Mouse (Mus musculus): ENCODE data around the gene Glod4. TPM values are rescaled to one million over a fixed set of nuclear protein-coding genes. Genes with fewer than 3 reads are reported as not detected.

Glod4 gene
- 118 and 125 TPM in 2 replicates for polyA plus RNA-seq (2015; fragmentation: Nextera tagmentation; extraction: Ambion mirVana)

DNA sequence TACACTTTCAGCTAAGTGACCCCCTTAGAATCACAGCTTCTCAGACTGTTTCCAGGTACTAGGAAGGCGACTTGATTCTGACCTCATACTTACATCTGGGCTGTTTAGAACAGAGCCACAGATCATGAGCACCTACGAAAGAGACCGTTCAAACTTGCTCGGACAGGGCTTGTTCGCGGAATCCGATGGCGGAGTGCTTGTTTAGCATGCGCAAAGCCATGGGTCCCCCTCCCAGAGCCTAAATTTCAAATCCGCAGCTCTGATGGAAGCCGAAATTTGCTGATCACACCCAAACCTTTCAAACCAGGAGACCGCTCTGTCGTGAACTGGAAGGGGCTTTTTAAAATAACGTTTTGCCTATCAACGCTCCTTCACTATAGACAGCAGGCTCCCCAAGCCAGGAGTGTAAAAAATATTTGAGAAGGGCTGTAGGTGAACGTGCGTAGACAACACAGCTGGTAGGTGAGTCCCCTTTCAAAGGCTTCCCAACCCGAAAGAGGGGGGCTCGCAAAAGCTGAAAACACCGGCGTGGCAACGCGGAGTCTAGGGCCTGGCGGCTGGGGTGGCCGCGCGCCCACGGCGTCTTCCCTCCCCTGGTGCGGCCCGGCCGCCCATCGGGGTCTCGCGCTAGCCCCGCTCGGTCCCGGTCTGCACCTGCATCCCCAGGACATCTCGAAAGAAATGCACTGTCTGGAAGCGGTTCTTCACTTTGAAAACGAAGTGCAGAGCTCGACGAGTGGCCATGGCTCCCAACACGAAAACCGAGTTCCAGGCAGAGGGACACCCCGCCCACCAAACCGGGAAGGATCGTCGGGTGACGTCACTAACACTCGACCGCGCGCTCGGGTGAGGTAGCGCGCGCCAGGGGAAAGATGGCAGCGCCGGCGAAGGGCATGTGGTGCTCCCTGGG is at the start of gene Glod4, which contains the start of gene Mrm3:
TSS of gene Glod4 (minus strand) at position 825 of the 910 bp plus-strand sequence.
TSS of gene Mrm3 (plus strand) at position 815 of the 910 bp plus-strand sequence.
- Histone ChIP-seq H3K9me3 (ENCODE audit: control insufficient read depth, low read length) (no peaks in the 10 kb centered on the region), H3K4me1 (ENCODE audit: control insufficient read depth, insufficient read depth, low read depth, low read length) (peaks cover 24% of the 10 kb centered on the region), H3K9ac (ENCODE audit: low read depth, low read length) (peak within 1 kb of the TSS; percentile 93), H3K4me3 (ENCODE audit: low read length) (peak within 1 kb of the TSS; percentile 51), H3K36me3 (ENCODE audit: control insufficient read depth, insufficient read depth, low read length) (peaks cover 3% of the 10 kb centered on the region; the same call in 1 of the 2 replicates), H3K27me3 (replicated peaks; ENCODE audit: control insufficient read depth, insufficient read depth, low read length) (no peaks in the 10 kb centered on the region), H3K27ac (ENCODE audit: low read depth, low read length) (peak within 1 kb of the TSS; percentile 90), H3K4me2 (ENCODE audit: low read length) (peak within 1 kb of the TSS; percentile 96)
- under 1% methylated on average over 57 of the region's 61 CpGs for WGBS
- peak; percentile 93 for ATAC-seq

DNA sequence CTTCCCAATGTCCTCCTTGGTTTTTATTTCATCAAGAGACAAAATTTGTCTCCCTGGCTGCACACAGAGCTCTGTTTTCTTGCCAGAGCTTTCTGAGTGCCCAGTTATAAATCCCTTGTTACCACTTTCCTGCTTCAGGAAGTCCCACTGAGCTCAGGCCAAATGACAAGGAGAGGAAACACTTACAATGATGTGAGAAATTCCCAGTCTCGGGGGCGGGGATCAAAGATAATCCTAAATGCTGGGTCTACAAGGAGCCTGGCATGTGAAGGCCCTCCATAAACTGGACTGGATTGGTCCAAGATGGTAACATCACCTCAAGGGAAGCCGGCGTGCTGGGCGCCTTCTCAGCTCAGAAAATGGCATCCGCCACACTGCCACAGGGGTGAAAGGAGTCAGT is 49.3 kb upstream of the Glod4 start:
- no peaks in the 10 kb centered on the region for H3K9me3 ChIP-seq (ENCODE audit: control insufficient read depth, low read length)
- ATAC-seq, result no peak
- H3K9ac ChIP-seq (ENCODE audit: low read depth, low read length), result no peak overlapping the region
- no peaks in the 10 kb centered on the region for H3K36me3 ChIP-seq (ENCODE audit: control insufficient read depth, insufficient read depth, low read length)
- WGBS, result 58% methylated on average over 6 of the region's 6 CpGs
- no peak overlapping the region for H3K4me2 ChIP-seq (ENCODE audit: low read length)
- H3K4me3 ChIP-seq (ENCODE audit: low read length), result no peak overlapping the region
- peaks cover 42% of the 10 kb centered on the region for H3K4me1 ChIP-seq (ENCODE audit: control insufficient read depth, insufficient read depth, low read depth, low read length)
- no peak overlapping the region; the same call in 1 of the 2 replicates for H3K27ac ChIP-seq (ENCODE audit: low read depth, low read length)
- H3K27me3 ChIP-seq (replicated peaks; ENCODE audit: control insufficient read depth, insufficient read depth, low read length), result no peaks in the 10 kb centered on the region

DNA sequence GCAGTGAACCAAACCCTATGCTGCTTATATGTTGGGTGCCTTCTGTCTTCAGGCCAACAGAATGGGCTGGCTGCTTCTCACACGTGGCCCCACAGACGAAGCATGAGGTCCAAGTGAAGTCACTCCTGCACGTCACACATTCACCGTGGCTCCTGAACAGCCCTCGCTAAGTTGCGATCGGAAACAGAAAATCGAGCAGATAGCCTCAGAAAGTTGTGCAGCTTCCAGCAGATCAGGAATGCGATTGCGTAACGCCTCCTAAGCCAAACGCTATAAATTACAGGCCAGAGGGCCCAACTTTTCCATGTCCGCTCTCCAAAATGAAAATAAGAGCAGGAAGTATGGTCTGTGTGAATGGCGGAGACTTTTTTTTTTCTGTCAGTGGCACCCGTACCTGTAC is 48.9 kb upstream of the Glod4 start:
- Histone ChIP-seq H3K9me3 (ENCODE audit: control insufficient read depth, low read length) (no peaks in the 10 kb centered on the region), H3K4me3 (ENCODE audit: low read length) (no peak overlapping the region), H3K9ac (ENCODE audit: low read depth, low read length) (no peak overlapping the region), H3K4me1 (ENCODE audit: control insufficient read depth, insufficient read depth, low read depth, low read length) (peaks cover 43% of the 10 kb centered on the region), H3K36me3 (ENCODE audit: control insufficient read depth, insufficient read depth, low read length) (no peaks in the 10 kb centered on the region), H3K27ac (ENCODE audit: low read depth, low read length) (no peak overlapping the region; the same call in 1 of the 2 replicates), H3K4me2 (ENCODE audit: low read length) (no peak overlapping the region), H3K27me3 (replicated peaks; ENCODE audit: control insufficient read depth, insufficient read depth, low read length) (no peaks in the 10 kb centered on the region)
- 81% methylated on average over 15 of the region's 15 CpGs for WGBS
- ATAC-seq, result no peak

DNA sequence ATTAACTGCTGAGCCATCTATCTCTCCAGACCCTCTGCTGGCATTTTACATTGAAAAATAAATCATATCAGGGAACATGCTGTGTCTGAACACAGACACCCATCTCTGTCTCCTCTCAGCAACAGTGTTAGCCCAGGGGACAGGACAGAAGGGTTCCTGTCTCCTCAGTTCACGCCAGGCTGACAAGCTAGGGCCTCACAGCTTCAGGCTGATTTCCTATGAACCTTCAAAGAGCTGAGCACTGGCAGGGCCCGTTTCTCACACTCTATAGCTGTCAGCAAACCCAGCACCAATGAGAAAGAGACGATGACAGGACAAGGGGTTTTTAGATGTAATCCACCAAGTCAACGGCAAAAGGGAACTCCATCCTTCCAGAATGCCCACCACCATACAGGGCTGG is 48.4 kb upstream of the Glod4 start:
- H3K9ac ChIP-seq (ENCODE audit: low read depth, low read length), result no peak overlapping the region
- H3K4me1 ChIP-seq (ENCODE audit: control insufficient read depth, insufficient read depth, low read depth, low read length), result peaks cover 42% of the 10 kb centered on the region
- no peaks in the 10 kb centered on the region for H3K27me3 ChIP-seq (replicated peaks; ENCODE audit: control insufficient read depth, insufficient read depth, low read length)
- no peak overlapping the region for H3K4me2 ChIP-seq (ENCODE audit: low read length)
- ATAC-seq, result no peak
- 85% methylated on average over 4 of the region's 4 CpGs for WGBS
- H3K27ac ChIP-seq (ENCODE audit: low read depth, low read length), result no peak overlapping the region
- no peaks in the 10 kb centered on the region for H3K36me3 ChIP-seq (ENCODE audit: control insufficient read depth, insufficient read depth, low read length)
- H3K9me3 ChIP-seq (ENCODE audit: control insufficient read depth, low read length), result no peaks in the 10 kb centered on the region
- no peak overlapping the region for H3K4me3 ChIP-seq (ENCODE audit: low read length)

DNA sequence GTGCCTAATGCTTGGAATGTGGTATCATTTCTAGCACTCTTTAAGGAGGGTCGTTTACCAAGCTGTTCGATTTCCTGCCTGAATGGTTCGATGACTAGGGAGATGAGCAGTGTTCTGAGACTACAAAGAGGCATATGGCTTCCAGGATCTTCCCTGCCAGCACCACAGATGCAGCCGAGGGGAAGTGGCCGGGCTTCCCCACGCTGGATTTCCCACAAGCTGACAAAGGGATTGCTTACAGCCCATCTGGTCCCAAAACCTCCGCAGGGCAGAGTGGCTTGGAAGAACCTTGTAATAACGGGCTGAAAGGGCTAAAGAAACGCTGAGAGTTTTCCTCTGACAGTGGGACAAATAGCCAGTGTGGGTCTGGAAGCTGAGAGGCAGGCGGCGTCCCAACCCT is 46.8 kb upstream of the Glod4 start:
- peak; percentile 79 for ATAC-seq
- peak overlapping the region; percentile 13; the same call in 1 of the 2 replicates for H3K4me2 ChIP-seq (ENCODE audit: low read length)
- H3K36me3 ChIP-seq (ENCODE audit: control insufficient read depth, insufficient read depth, low read length), result no peaks in the 10 kb centered on the region
- peaks cover 38% of the 10 kb centered on the region for H3K4me1 ChIP-seq (ENCODE audit: control insufficient read depth, insufficient read depth, low read depth, low read length)
- 11% methylated on average over 11 of the region's 11 CpGs for WGBS
- H3K9me3 ChIP-seq (ENCODE audit: control insufficient read depth, low read length), result no peaks in the 10 kb centered on the region
- H3K27me3 ChIP-seq (replicated peaks; ENCODE audit: control insufficient read depth, insufficient read depth, low read length), result no peaks in the 10 kb centered on the region
- peak overlapping the region; percentile 45; the same call in 1 of the 2 replicates for H3K9ac ChIP-seq (ENCODE audit: low read depth, low read length)
- no peak overlapping the region for H3K4me3 ChIP-seq (ENCODE audit: low read length)
- H3K27ac ChIP-seq (ENCODE audit: low read depth, low read length), result peak overlapping the region; percentile 70

DNA sequence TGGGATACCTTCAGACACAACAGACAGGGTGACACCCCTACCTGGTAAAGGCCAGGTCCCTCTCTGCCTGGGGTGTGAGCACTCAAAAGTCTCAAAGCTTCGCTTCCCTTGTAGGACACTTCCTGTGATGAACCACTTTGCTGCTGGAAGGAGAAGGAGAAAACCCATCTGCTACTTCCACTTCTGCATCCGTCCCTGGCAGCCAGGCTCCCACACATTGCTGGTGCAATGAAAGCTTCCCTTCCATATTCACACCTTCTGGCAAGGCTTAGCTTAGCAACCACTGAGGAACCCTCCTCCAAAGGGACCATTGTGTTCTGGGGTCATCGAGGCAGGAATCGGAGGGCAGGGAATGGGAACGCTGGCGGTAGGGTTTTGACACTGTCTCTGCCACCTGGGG is 45.1 kb upstream of the Glod4 start:
- Histone ChIP-seq H3K36me3 (ENCODE audit: control insufficient read depth, insufficient read depth, low read length) (no peaks in the 10 kb centered on the region), H3K4me3 (ENCODE audit: low read length) (no peak overlapping the region), H3K4me2 (ENCODE audit: low read length) (no peak overlapping the region), H3K9ac (ENCODE audit: low read depth, low read length) (no peak overlapping the region), H3K27ac (ENCODE audit: low read depth, low read length) (no peak overlapping the region), H3K27me3 (replicated peaks; ENCODE audit: control insufficient read depth, insufficient read depth, low read length) (no peaks in the 10 kb centered on the region), H3K4me1 (ENCODE audit: control insufficient read depth, insufficient read depth, low read depth, low read length) (peaks cover 30% of the 10 kb centered on the region), H3K9me3 (ENCODE audit: control insufficient read depth, low read length) (no peaks in the 10 kb centered on the region)
- 69% methylated on average over 6 of the region's 6 CpGs for WGBS
- no peak for ATAC-seq

DNA sequence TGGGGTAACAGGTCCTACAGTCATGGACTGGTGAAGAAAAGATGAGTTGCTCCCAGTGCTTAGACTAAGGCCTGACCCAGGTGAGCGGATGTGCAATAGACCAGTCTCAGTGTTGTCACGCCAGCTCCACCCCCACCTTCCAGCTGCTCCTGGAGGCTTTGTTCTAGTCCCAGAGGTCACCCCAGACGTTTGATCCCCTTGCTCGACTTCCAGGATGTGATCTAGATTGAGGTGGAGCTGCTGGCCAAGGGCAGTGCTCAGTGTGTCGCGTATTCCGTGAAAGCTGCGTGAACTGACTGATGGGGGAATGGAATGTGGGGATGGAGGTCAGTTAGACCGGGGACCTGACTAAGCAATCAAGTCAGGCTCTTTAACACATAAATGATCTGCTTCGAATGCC is 43.8 kb upstream of the Glod4 start:
- H3K4me1 ChIP-seq (ENCODE audit: control insufficient read depth, insufficient read depth, low read depth, low read length), result peaks cover 24% of the 10 kb centered on the region
- WGBS, result 42% methylated on average over 10 of the region's 10 CpGs

DNA sequence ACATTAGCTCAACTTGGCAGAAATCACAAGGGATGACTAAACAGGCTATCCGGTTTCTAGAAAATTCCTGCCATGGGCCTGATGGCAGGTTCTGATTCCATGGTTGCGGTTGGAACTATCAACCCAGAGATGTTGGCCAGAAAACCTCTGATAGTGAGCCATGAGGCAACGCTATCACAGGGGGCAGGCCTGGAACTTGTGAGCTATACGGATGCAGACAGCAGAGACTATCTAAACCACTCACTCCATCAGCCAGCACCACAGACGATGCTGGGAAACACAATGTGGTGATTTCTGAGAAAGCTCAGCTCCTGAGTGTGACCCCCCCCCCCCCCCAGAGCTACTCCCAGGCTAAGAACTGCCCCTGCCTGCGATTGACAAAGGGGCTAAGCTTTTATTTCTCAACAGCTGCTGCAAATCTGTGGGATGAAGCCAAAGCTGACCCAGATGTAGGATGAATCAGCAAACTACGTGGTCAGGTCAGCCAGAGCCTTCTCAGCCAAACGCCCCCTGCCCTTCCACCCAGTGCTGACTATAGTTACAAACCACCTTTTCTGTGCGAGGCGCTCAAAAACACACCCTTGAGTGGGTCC is 43.1 kb upstream of the Glod4 start:
- H3K27ac ChIP-seq (ENCODE audit: low read depth, low read length), result no peak overlapping the region
- WGBS, result 62% methylated on average over 10 of the region's 10 CpGs
- ATAC-seq, result no peak
- H3K27me3 ChIP-seq (replicated peaks; ENCODE audit: control insufficient read depth, insufficient read depth, low read length), result no peaks in the 10 kb centered on the region
- H3K9ac ChIP-seq (ENCODE audit: low read depth, low read length), result no peak overlapping the region
- H3K4me1 ChIP-seq (ENCODE audit: control insufficient read depth, insufficient read depth, low read depth, low read length), result peaks cover 24% of the 10 kb centered on the region
- H3K4me2 ChIP-seq (ENCODE audit: low read length), result no peak overlapping the region
- H3K36me3 ChIP-seq (ENCODE audit: control insufficient read depth, insufficient read depth, low read length), result no peaks in the 10 kb centered on the region
- no peak overlapping the region for H3K4me3 ChIP-seq (ENCODE audit: low read length)
- no peaks in the 10 kb centered on the region for H3K9me3 ChIP-seq (ENCODE audit: control insufficient read depth, low read length)

More for the DNA sequence above, 43.8 kb upstream of the Glod4 start:
- no peak overlapping the region for H3K4me2 ChIP-seq (ENCODE audit: low read length)
- no peaks in the 10 kb centered on the region for H3K27me3 ChIP-seq (replicated peaks; ENCODE audit: control insufficient read depth, insufficient read depth, low read length)
- ATAC-seq, result no peak
- no peaks in the 10 kb centered on the region for H3K36me3 ChIP-seq (ENCODE audit: control insufficient read depth, insufficient read depth, low read length)
- no peaks in the 10 kb centered on the region for H3K9me3 ChIP-seq (ENCODE audit: control insufficient read depth, low read length)
- no peak overlapping the region for H3K4me3 ChIP-seq (ENCODE audit: low read length)
- no peak overlapping the region for H3K27ac ChIP-seq (ENCODE audit: low read depth, low read length)
- H3K9ac ChIP-seq (ENCODE audit: low read depth, low read length), result no peak overlapping the region

DNA sequence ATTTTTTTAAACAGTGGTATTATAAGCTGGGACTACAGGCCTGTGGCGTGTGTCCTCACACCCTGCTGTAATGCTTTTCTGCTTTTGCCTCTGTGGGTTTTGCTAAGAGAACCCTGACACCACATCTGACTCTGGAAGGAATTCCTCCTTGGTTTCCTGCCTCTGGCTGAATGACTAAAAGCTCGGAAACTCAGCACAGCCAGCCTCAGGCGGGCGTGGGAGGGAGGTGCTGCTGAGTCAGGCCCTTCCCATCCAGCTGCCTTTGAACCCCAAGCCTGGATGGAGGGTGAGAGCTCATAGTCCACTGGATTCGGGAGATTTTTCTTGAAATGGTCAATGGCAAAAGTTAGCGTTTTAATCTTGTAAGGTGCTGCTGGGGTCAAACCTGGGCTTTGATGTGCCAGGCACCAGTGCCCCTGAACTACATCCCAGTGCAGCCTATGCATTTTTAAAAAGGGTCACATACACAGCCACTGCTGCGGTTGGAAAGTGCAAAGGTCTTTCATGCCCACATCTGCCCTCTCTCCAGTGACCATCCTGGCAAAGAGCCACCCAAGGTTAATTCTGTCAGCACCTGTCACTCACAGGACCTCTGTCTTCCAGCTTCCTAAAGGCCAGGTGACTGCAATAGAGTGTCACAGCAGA is 42.0 kb upstream of the Glod4 start:
- H3K9me3 ChIP-seq (ENCODE audit: control insufficient read depth, low read length), result no peaks in the 10 kb centered on the region
- H3K27ac ChIP-seq (ENCODE audit: low read depth, low read length), result no peak overlapping the region
- H3K27me3 ChIP-seq (replicated peaks; ENCODE audit: control insufficient read depth, insufficient read depth, low read length), result no peaks in the 10 kb centered on the region
- H3K4me3 ChIP-seq (ENCODE audit: low read length), result no peak overlapping the region
- 61% methylated on average over 7 of the region's 7 CpGs for WGBS
- H3K9ac ChIP-seq (ENCODE audit: low read depth, low read length), result no peak overlapping the region
- ATAC-seq, result no peak
- H3K4me1 ChIP-seq (ENCODE audit: control insufficient read depth, insufficient read depth, low read depth, low read length), result peaks cover 22% of the 10 kb centered on the region
- H3K36me3 ChIP-seq (ENCODE audit: control insufficient read depth, insufficient read depth, low read length), result no peaks in the 10 kb centered on the region
- H3K4me2 ChIP-seq (ENCODE audit: low read length), result no peak overlapping the region

Measured in hindbrain, embryonic 16.5 days (tissue).